Mouse (Mus musculus) adrenal gland, postnatal 14 days (tissue): ENCODE measurements around the gene Snd1. TPM values are rescaled to one million over a fixed set of nuclear protein-coding genes. Genes with fewer than 3 reads are reported as not detected.

Experiments
- DNase-seq: peaks from one replicate; pipeline ENCODE4 v3.0.0; 2021; ENCODE audit warnings: mixed read lengths
- total RNA-seq: library from RNA; stranded (reverse); gene quantifications from 2 replicates; pipeline ENCODE4 v1.2.3, GENCODE M21; 2021

Gene Snd1
- total RNA-seq, 1 experiment from 2014 or later = 121 TPM

- no peak for DNase-seq
These were observed 118.8 kb downstream of the Snd1 start for GRCm38 (mm10) chr6:28593708-28594107.

- DNase-seq = no peak
These were observed 119.8 kb downstream of the Snd1 start for GRCm38 (mm10) chr6:28594759-28595158.

- no peak for DNase-seq
These were observed 120.3 kb downstream of the Snd1 start for GRCm38 (mm10) chr6:28595231-28595630.

DNA sequence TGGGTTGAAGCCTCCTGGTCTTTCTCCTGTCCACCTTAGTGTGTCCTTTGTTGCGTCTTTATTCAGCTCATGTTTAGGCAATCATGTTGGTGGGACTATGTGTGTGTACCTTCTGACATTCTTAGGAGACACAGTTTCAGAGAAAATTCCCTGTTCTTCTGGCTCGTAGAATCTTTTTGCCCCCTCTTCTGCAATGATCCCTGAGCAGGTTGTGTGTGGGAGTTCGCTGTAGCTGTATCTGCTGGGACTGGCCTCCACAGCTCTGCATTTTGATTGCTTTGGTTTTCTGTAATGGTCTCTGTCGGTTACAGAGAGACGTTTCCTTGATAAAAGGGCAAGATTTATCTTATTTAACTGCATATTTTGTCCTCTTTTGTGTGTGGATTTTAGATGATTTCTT is 122.3 kb downstream of the Snd1 start:
- DNase-seq = no peak

GRCm38 (mm10) chr6:28599120-28599519 is 124.2 kb downstream of the Snd1 start:
- no peak for DNase-seq

DNA sequence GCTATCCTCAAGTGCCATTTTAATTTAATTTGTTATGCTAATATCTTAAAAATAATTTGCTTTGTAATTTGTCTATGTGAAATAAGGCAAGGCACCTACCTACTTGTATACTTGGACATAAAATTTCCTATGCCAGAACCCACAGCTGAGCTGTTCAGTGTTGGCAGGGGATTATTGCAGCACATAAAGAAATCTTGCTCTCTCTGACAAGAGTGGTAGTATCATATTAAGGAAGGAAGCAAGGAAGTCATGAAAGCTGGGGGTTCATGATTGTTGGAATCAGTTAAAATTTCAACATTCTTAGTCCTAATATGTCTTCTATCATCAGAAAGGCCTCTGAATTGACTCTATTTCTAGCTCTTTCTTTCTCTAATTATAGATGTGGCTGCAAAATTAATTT is 125.5 kb downstream of the Snd1 start:
- no peak for DNase-seq

DNA sequence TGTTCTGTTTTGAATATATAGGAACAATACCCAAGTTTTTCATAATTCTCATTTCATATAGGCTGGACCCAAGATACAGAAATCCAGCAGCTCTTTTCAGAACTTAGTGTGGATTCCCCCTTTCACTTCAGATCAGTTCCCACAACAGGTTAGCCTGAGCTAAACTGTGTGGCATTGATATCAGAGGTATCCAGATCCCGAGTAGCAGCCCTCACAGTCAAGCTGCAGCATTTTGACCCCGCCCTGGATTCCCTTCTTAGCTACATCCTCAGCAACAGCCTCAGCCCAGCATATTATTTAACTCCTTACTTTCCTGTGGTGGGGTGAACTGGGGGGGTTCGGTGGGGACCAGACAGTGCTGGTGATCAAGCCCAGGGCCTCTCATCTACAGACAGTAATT is 128.5 kb downstream of the Snd1 start:
- DNase-seq = no peak

DNA sequence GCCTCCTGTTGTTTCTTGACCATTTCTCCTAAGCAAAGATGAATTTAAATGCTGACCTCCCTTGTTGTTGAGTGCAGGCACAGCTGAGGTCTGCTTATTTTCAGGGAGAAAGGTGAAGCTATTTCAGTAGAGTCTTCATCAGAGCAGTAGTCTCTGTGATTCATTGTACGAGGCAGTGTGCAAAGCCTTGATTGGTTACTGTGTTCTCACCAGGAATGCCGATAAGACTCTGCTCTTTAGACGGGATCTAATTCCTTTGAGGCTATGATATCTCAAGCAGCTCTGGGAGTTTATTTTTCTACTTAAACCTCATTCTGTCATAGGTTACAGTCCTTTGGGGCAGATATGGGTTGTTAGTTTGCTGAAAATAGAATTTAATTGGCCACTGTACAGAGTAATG is 128.9 kb downstream of the Snd1 start:
- DNase-seq = no peak

- no peak for DNase-seq
These were observed 134.4 kb downstream of the Snd1 start for GRCm38 (mm10) chr6:28609291-28609690.

DNA sequence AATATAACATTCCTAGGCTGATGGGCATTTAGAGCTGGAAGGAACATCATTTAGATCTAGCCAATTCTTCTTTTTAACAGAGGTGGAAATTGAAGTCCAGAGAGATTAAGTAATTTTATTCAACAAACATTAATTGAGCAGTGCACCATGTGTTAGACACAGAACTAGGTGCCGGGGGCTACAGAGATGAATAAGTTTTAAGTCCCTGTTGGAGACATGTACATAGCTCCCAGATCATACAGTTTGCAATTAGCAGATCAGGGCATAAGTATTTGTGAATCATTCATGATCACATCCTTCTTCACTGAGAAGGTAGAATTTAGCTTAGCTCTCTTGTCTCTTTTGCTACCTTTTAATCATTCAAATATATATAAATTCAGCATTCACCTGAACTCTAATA is 135.2 kb downstream of the Snd1 start:
- no peak for DNase-seq

DNA sequence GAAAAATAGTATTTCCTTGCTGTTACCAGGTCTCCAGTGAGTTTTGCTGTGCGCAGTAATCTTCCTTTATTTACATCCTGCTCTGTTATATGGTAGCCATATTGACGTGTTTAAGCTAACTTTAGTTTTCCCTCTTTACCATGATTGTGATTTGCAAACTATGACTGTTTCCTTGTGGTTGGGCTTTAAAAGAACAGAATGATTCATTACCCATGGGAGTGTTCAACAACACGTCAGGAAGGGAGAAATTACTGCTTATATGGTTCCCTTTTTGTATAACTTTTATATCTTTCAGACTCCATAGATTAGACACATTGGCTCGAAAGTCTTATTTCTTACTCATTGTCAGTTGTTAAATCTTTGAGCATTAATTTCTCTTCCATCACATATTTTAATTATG is 138.5 kb downstream of the Snd1 start:
- no peak for DNase-seq

DNA sequence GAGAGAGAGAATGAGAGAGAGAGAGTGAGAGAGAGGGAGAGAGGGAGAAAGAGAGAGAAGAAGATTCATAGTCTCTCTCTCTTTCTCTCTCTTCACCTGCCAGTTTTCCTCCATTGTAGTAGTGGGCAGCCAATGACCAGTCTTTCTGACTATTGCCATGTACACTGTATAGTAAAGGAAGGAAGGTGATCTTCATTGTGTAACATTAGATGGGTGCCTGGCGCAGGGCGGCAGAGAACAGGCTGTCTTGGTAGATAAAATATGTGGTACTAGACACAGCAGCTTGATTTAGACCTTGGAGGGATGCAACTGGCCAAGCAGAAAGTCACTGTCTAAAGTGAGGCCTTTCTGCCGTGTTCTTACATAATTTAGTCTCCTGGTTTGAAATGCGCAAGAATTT is 139.9 kb downstream of the Snd1 start:
- DNase-seq = peak; percentile 19

- DNase-seq = no peak
These were observed 140.5 kb downstream of the Snd1 start for GRCm38 (mm10) chr6:28615408-28615807.

DNA sequence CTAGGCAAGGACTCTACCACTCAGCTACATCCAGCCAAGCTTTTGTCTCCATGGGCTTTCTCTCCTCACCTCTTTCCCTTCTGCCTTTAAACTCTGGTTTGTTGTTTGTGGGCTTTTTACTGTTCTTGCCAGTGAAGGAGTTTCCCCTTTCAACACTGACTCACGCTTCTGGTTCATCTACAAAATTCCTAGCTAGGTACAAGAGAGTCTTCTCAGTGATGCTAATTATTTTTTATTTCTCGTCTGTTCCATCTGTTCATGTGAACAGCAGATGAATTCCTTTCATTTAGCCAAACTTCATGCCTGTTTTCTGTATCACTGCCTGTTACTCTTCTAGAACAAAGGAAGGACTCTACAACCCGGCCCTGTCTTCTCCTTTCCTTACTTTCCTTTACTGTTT is 141.0 kb downstream of the Snd1 start:
- no peak for DNase-seq

GRCm38 (mm10) chr6:28618299-28618698 is 143.4 kb downstream of the Snd1 start:
- DNase-seq = no peak

- DNase-seq = peak; percentile 90
These were observed 143.8 kb downstream of the Snd1 start for GRCm38 (mm10) chr6:28618751-28619153.

DNA sequence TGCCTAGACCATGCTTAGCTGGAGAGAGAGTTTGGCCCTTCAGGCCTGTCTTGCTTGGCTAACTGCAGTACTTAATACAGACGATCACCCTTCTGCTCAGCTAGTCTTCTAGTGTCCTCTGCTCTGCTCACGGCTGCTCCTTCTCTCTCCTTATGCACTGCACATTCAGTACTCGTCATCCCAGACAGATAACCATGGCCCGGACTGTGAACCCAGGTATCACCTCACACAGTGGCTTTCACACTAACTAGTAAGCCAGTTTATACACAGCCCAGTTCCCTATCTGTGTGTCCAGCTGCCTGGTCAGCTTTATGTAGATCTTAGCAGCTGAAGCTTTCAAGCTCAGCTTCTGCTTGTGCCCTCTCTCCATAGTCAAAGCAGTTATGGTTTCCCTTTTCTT is 146.5 kb downstream of the Snd1 start:
- DNase-seq = no peak

DNA sequence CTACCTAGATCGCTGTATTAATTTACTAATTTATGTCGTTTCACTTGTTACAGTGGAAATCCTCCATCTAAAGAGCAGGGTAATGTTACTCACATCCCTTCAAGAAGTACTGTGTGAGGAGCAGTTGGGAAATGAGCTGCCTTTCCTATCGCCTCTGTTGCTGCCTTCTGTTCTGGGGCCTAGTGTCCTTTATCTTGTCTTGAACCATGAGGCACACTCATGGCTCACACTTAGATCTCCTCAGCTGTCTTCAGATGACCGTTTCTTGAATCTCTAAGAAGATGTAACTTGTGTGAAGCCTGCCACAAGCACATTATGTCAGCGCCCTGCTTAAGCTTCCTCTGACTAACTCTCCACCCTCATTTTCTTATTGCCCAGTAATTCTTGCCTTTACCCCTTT is 147.0 kb downstream of the Snd1 start:
- DNase-seq = no peak

DNA sequence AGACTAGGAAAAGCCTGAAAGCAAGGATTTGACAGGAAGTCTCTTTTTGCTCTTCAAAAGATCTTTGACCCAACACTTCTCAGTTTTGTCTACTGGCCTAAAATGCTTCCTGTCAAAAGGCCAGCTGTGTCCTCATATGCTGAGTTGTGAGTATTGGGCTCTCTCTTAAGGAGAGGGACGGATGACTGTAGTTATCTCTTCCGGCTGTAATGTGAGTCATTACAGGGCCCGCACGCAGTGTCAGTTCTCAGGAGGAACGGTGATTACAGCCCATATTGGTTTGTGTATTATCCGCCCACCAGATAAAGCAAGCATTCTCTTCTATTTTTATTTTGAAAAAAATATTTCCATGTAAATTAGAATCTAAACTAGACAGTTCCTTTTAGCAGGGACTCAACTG is 147.6 kb downstream of the Snd1 start:
- DNase-seq = peak; percentile 40

DNA sequence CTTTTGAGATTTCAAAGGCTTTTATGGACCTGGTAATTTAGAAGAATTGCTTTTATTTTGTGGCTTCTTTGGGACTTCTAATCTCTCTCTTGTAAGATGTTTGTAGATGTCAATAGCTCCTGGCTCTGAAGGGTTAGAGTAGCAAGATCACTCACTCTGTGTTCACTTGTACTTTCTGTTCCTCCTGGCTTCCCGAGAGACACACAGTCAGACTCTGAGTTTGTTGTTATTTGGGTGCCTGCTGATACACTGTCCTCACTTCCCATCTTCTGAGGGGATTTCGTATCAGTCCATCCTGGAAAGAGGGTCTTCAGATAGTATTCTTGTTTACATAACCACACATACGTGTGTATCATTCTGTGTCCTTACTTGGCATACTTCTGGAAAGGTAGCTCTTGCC is 148.0 kb downstream of the Snd1 start:
- no peak for DNase-seq

DNA sequence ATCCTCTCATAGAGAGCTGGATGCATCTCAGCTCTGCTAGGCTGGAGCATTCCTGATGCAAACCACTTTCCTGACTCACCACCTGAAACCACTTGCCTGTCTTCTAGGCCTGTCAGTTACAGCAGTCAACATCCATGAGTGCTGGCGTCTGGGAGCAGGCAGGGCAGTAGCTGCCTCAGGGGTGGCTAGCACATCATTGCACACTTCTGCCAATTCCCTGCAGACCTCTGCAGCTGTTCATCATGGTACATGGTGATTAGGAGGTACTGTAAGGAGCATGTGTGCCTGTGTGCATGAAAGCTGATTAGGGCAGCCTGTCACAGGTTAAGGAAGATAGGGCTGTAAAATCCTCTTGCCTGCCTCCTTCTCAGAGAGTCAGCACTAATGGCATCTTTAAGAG is 153.5 kb downstream of the Snd1 start:
- no peak for DNase-seq

DNA sequence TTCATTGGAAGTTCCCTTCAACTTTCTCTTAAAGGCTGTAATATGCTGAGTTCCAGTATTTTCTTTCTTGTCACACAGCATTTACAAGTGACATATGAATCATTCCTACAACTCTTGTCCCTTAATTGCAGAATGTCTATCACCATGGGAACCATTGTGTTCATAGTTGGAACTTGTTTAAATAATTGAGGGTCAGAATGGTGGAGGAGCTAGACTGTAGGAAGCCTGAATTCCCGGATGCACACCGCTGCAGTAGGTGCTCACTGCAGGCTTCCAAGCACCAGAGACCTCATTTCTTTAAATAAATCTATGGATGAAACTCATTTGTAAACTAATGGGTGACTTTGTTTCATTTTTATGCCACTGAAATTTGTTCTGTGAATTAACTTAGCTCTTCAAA is 154.9 kb downstream of the Snd1 start:
- DNase-seq = no peak

DNA sequence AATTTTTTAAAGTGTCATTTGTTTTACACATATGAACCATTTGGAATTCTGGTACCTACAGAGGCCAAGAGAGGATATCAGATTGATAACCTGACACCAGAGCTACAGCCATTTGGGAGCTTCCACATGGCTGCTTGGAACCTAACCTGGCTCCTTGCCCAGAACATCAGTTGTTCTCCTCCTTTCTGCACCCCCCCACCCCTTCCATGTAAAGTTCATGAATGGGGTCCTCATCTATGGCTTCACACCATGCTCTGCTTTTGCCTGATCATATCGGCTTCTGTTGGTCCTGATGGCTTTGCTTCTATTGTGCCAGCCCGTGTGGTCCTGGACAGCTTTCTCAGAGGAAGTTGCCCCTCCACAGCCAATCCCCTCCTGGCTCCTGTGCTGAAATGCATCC is 156.0 kb downstream of the Snd1 start:
- no peak for DNase-seq

DNA sequence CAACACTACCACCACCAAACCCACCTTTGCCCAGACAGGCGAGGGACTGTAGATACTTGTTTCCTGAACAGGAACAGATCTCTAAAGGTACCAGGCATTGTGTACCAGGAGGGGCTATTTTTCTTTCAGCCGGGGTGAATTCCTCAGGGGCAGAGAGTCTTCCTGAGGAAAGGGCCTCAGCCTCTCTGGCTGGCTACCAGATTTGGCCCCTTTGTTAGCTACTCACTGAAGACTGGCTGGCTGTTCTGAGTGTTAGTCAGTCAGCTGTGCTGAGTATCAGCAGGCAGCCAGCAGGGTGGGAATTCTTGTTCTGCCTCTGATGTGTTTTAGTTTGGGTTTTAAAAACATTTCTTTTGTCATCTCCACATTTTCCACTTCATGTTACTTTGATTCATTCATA is 158.2 kb downstream of the Snd1 start:
- DNase-seq = no peak

- DNase-seq = no peak
These were observed 158.7 kb downstream of the Snd1 start for GRCm38 (mm10) chr6:28633656-28634055.

DNA sequence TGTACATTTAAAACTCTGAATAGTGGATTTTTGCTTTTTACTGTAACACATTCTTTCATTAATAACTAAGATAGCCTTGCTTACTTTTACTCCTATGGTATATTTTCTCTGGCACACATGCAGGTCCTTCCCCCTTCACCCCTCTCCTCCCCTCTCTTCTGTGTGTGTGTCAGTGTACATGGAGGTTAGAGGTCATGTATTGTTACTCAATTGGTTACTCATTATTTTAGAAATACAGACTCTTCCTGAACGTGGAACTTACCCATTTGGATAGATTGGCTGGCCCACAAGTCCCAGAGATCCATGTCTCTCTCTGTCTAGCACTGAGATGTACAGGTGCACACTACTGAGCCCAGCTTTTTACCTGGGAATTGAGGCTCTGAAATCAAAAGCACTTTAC is 160.2 kb downstream of the Snd1 start:
- no peak for DNase-seq
